Mouse (Mus musculus): ENCODE results near the gene Utp14a. TPM values are rescaled to one million over a fixed set of nuclear protein-coding genes. Genes with fewer than 3 reads are reported as not detected.

The Utp14a gene
- total and polyA plus RNA-seq, 3 experiments: 53.6 to 64.3 TPM; not detected in 1

- no peak overlapping the region for H3K4me3 ChIP-seq (ENCODE audit: control insufficient read depth in 1 of 2, insufficient read depth in 1 of 2, low read depth in 2 of 2, low read length in 2 of 2)
- no peaks in the 10 kb centered on the region for H3K9me3 ChIP-seq (replicated peaks; ENCODE audit: insufficient read depth, low read length)
- DNase-seq (ENCODE audit: low read depth, low spot score): no peak
- H3K36me3 ChIP-seq (ENCODE audit: control insufficient read depth in 1 of 2, insufficient read depth in 2 of 2, low read length in 2 of 2): no peaks in the 10 kb centered on the region; a peak in 1 of 4 replicates
- no peaks in the 10 kb centered on the region for H3K79me2 ChIP-seq (ENCODE audit: control insufficient read depth, insufficient read depth, low read length, poor library complexity)
- H3K27me3 ChIP-seq (ENCODE audit: control insufficient read depth in 1 of 2, insufficient read depth in 2 of 2, low read length in 2 of 2): peaks cover 0 to 2% of the 10 kb centered on the region in 2 experiments; a peak in 1 of 4 replicates
- 0 out of 4 replicates have a peak, but pooled peaks cover 0 to 3% of the 10 kb centered on the region in 2 experiments for H3K4me1 ChIP-seq (ENCODE audit: control insufficient read depth in 1 of 2, insufficient read depth in 2 of 2, low read length in 2 of 2)
- H3K27ac ChIP-seq (ENCODE audit: control insufficient read depth, low read depth, low read length): no peak overlapping the region
- H3K9ac ChIP-seq (ENCODE audit: control insufficient read depth, low read depth, low read length, poor library complexity, severe bottlenecking): no peak overlapping the region
- TF ChIP-seq NRF1 (IDR thresholded peaks at IDR 0.05; ENCODE audit: insufficient read depth, low read depth, low read length, poor library complexity, severe bottlenecking) (no peak), ZNF384 (IDR thresholded peaks at IDR 0.05; ENCODE audit: low read depth, low read length) (no peak), ZC3H11A (IDR thresholded peaks at IDR 0.05; ENCODE audit: low read depth, low read length) (no peak), RAD21 (IDR thresholded peaks at IDR 0.05; ENCODE audit: low read depth, low read length) (no peak), TAL1 (IDR thresholded peaks at IDR 0.05; ENCODE audit: low read length) (no peak), MXI1 (IDR thresholded peaks at IDR 0.05; ENCODE audit: low read depth, low read length) (no peak), POLR2AphosphoS2 (IDR thresholded peaks at IDR 0.05; ENCODE audit: low read length) (no peak), ZKSCAN1 (IDR thresholded peaks at IDR 0.05; ENCODE audit: low read depth, low read length) (no peak), RCOR1 (IDR thresholded peaks at IDR 0.05; ENCODE audit: low read depth, low read length) (no peak), EP300 (IDR thresholded peaks at IDR 0.05; ENCODE audit: low read depth in 1 of 2, low read length in 2 of 2) (no peak)
These were observed 48.7 kb downstream of the Utp14a start for GRCm38 (mm10) chrX:48305356-48305755.

GRCm38 (mm10) chrX:48310706-48311517 lies 54.2 kb downstream of the Utp14a start:
- Histone ChIP-seq H3K9ac (ENCODE audit: control insufficient read depth, low read depth, low read length, poor library complexity, severe bottlenecking) (no peak overlapping the region), H3K27me3 (ENCODE audit: control insufficient read depth in 1 of 2, insufficient read depth in 2 of 2, low read length in 2 of 2) (peaks cover 0 to 2% of the 10 kb centered on the region in 2 experiments; a peak in 1 of 4 replicates), H3K79me2 (ENCODE audit: control insufficient read depth, insufficient read depth, low read length, poor library complexity) (no peaks in the 10 kb centered on the region), H3K4me1 (ENCODE audit: control insufficient read depth in 1 of 2, insufficient read depth in 2 of 2, low read length in 2 of 2) (peaks cover 0 to 8% of the 10 kb centered on the region in 2 experiments; a peak in 1 of 4 replicates), H3K27ac (ENCODE audit: control insufficient read depth, low read depth, low read length) (no peak overlapping the region), H3K4me3 (ENCODE audit: control insufficient read depth in 1 of 2, insufficient read depth in 1 of 2, low read depth in 2 of 2, low read length in 2 of 2) (no peak overlapping the region), H3K36me3 (ENCODE audit: control insufficient read depth in 1 of 2, insufficient read depth in 2 of 2, low read length in 2 of 2) (peaks cover 0 to 5% of the 10 kb centered on the region in 2 experiments; a peak in 2 of 4 replicates), H3K9me3 (replicated peaks; ENCODE audit: insufficient read depth, low read length) (no peaks in the 10 kb centered on the region)
- no peak for TF ChIP-seq TBP (IDR thresholded peaks at IDR 0.05; ENCODE audit: low read depth, low read length)
- no peak for TF ChIP-seq MYC (IDR thresholded peaks at IDR 0.05; ENCODE audit: low read depth, low read length)
- TF ChIP-seq MEF2A (IDR thresholded peaks at IDR 0.05; ENCODE audit: extremely low read depth, insufficient replicate concordance, low read depth, low read length, poor library complexity, severe bottlenecking): no peak
- no peak for TF ChIP-seq POLR2AphosphoS5 (IDR thresholded peaks at IDR 0.05; ENCODE audit: borderline replicate concordance, low read depth, low read length)
- no peak for DNase-seq (ENCODE audit: low read depth, low spot score)

Data from MEL (cell line).